ENCODE assay signal across 24 mouse cellular contexts in genomic region chr15:77301122-77301521, GRCm38 (mm10). TPM values are rescaled to one million over a fixed set of nuclear protein-coding genes. Genes with fewer than 3 reads are reported as not detected.
DNase-seq lines count a peak whose midpoint lies in the region; ATAC-seq lines count a peak whose summit lies in the region.
"Had no signal": no experiment of that assay in that cellular context is flagged by ENCODE, and none has a peak within 500 bp of the region (broad histone marks: within the 10 kb centered on the region; RNA-seq: fewer than 3 reads in every experiment).

No protein-coding gene starts in this region.

- intact Hi-C loops in heart, postnatal 36 days (cut with DNase I), result no loop called here

- H3K27ac ChIP-seq in heart, embryonic 13.5 days (replicated peaks), result no peak overlapping the region
- peak overlapping the region; percentile 24; the same call in 1 of the 2 replicates for H3K27ac ChIP-seq in limb, embryonic 12.5 days
- H3K27ac ChIP-seq: forebrain, embryonic 10.5 days; midbrain, embryonic 13.5 days; neural tube, embryonic 15.5 days; stomach, embryonic 15.5 days had no signal

- WGBS in heart, embryonic 13.5 days, result 59% methylated on average over 6 of the region's 6 CpGs
- 25% methylated on average over 6 of the region's 6 CpGs for WGBS in limb, embryonic 12.5 days

- no peak overlapping the region for H3K4me2 ChIP-seq in heart, embryonic 13.5 days
- H3K4me2 ChIP-seq in limb, embryonic 12.5 days, result peak overlapping the region; percentile 13
- H3K4me2 ChIP-seq: heart, embryonic 11.5 days; liver, embryonic 11.5 days; lung, embryonic 14.5 days; midbrain, embryonic 13.5 days; neural tube, embryonic 15.5 days; stomach, embryonic 15.5 days had no signal

- no peak overlapping the region for H3K4me3 ChIP-seq in heart, embryonic 13.5 days
- no peak overlapping the region for H3K4me3 ChIP-seq in limb, embryonic 12.5 days (replicated peaks)
- H3K4me3 ChIP-seq: forebrain, embryonic 10.5 days; midbrain, embryonic 13.5 days; myocyte; neural tube, embryonic 15.5 days; stomach, embryonic 15.5 days had no signal

- peaks cover 78% of the 10 kb centered on the region for H3K4me1 ChIP-seq in heart, embryonic 13.5 days
- H3K4me1 ChIP-seq in limb, embryonic 12.5 days (replicated peaks), result peaks cover 87% of the 10 kb centered on the region

- no peak for ATAC-seq in heart, embryonic 13.5 days (ENCODE audit: extremely low read depth, insufficient number of reproducible peaks, low FRiP score, low TSS enrichment)
- no peak for ATAC-seq in limb, embryonic 12.5 days (ENCODE audit: insufficient number of reproducible peaks, insufficient read depth, low FRiP score, low TSS enrichment, low read depth)
- no peak for ATAC-seq in frontal cortex, adult (ENCODE audit: low TSS enrichment)
- ATAC-seq: intestine, embryonic 16.5 days; midbrain, embryonic 13.5 days had no signal

- no peaks in the 10 kb centered on the region for H3K27me3 ChIP-seq in heart, embryonic 13.5 days (replicated peaks)
- no peaks in the 10 kb centered on the region for H3K27me3 ChIP-seq in limb, embryonic 12.5 days
- H3K27me3 ChIP-seq: midbrain, embryonic 13.5 days; neural tube, embryonic 15.5 days; stomach, embryonic 15.5 days had no signal

- 0 out of 2 replicates have a peak overlapping the region, but pooled peaks have one; percentile 24 for H3K9ac ChIP-seq in heart, embryonic 13.5 days
- H3K9ac ChIP-seq in limb, embryonic 12.5 days (replicated peaks), result no peak overlapping the region
- H3K9ac ChIP-seq: lung, embryonic 14.5 days; midbrain, embryonic 13.5 days; neural tube, embryonic 15.5 days; stomach, embryonic 15.5 days had no signal

- no peaks in the 10 kb centered on the region for H3K9me3 ChIP-seq in heart, embryonic 13.5 days
- H3K9me3 ChIP-seq in limb, embryonic 12.5 days, result no peaks in the 10 kb centered on the region
- H3K9me3 ChIP-seq: forebrain, embryonic 10.5 days; midbrain, embryonic 13.5 days; neural tube, embryonic 15.5 days; stomach, embryonic 15.5 days had no signal

- no peak for DNase-seq in heart, postnatal 36 days
- peak; percentile 34 for DNase-seq in retina, adult 2 months (ENCODE audit: low read depth, low spot score)
- DNase-seq in retina, embryonic 14.5 days (ENCODE audit: low spot score), result no peak
- DNase-seq in cerebellum, postnatal 10 days, result no peak
- DNase-seq: adrenal gland, postnatal 25 days; B cell, adult 2 months; cerebellum, adult 2 months; gastrocnemius, postnatal 25 days; heart, postnatal 4 days; kidney, postnatal 14 days; lung, embryonic 14.5 days; lung, postnatal 4 days; spleen, adult 18-20 months had no signal

- no peaks in the 10 kb centered on the region; the same call in 1 of the 2 replicates for H3K36me3 ChIP-seq in heart, embryonic 13.5 days
- 0 out of 2 replicates have a peak, but pooled peaks cover 8% of the 10 kb centered on the region for H3K36me3 ChIP-seq in limb, embryonic 12.5 days
- H3K36me3 ChIP-seq: midbrain, embryonic 13.5 days; neural tube, embryonic 15.5 days; stomach, embryonic 15.5 days had no signal

RNA-seq across cellular contexts. Expression of gene Rbfox2, which starts 5.7 kb away (rescaled TPM):
- 64.8 and 69.1 TPM in 2 replicates for polyA plus RNA-seq in heart, embryonic 13.5 days (2015; fragmentation: Nextera tagmentation; extraction: Ambion mirVana)
- 100 to 1,000 TPM in 1 of 2 experiments, 10 to 100 TPM in 1; 91.7 to 107 TPM for total RNA-seq in heart, postnatal 36 days (2021)
- polyA plus RNA-seq in limb, embryonic 12.5 days (2016; fragmentation: Nextera tagmentation; extraction: Ambion mirVana), result 78.4 and 79.3 TPM in 2 replicates
